Mouse (Mus musculus): ENCODE data around the gene Cd79b.
"Not testable (repeated sequence)": the region's sequence is repeated elsewhere in the genome, so short reads cannot be mapped to it uniquely, and the experiment has no call there.

Gene Cd79b

GRCm38 (mm10) chr11:106314333-106314812 is at the start of gene Cd79b:
Gene Cd79b, minus strand, starts transcription at chr11:106314762.
- DNase-seq (ENCODE audit: low spot score in 2 of 2) = no peak

- DNase-seq (ENCODE audit: low spot score in 2 of 2) = no peak
Measured at GRCm38 (mm10) chr11:106359350-106359749, 44.8 kb upstream of the Cd79b start.

GRCm38 (mm10) chr11:106355382-106356128 is 41.0 kb upstream of the Cd79b start:
- DNase-seq (ENCODE audit: low spot score in 2 of 2) = no peak

- no peak for DNase-seq (ENCODE audit: low spot score in 2 of 2)
Measured at GRCm38 (mm10) chr11:106354181-106354580, 39.6 kb upstream of the Cd79b start.

- no peak for DNase-seq (ENCODE audit: low spot score in 2 of 2)
Measured at GRCm38 (mm10) chr11:106353188-106353587, 38.6 kb upstream of the Cd79b start, which contains the start of gene Scn4a. Gene Scn4a, minus strand, starts transcription at chr11:106353288.

GRCm38 (mm10) chr11:106351941-106352340 is 37.4 kb upstream of the Cd79b start:
- DNase-seq (ENCODE audit: low spot score in 2 of 2) = no peak

GRCm38 (mm10) chr11:106351253-106351652 is 36.7 kb upstream of the Cd79b start:
- DNase-seq (ENCODE audit: low spot score in 2 of 2) = no peak

GRCm38 (mm10) chr11:106350853-106351252 is 36.3 kb upstream of the Cd79b start:
- no peak for DNase-seq (ENCODE audit: low spot score in 2 of 2)

- no peak for DNase-seq (ENCODE audit: low spot score in 2 of 2)
Measured at GRCm38 (mm10) chr11:106349772-106350171, 35.2 kb upstream of the Cd79b start.

GRCm38 (mm10) chr11:106344910-106345309 is 30.3 kb upstream of the Cd79b start:
- DNase-seq (ENCODE audit: low spot score in 2 of 2) = no peak

- no peak for DNase-seq (ENCODE audit: low spot score in 2 of 2)
Measured at GRCm38 (mm10) chr11:106340990-106341520, 26.5 kb upstream of the Cd79b start.

- not testable (repeated sequence) for DNase-seq (ENCODE audit: low spot score in 2 of 2)
Measured at GRCm38 (mm10) chr11:106339323-106339722, 24.8 kb upstream of the Cd79b start.

- DNase-seq (ENCODE audit: low spot score in 2 of 2) = no peak
Measured at GRCm38 (mm10) chr11:106338870-106339269, 24.3 kb upstream of the Cd79b start.

GRCm38 (mm10) chr11:106338029-106338428 is 23.5 kb upstream of the Cd79b start:
- DNase-seq (ENCODE audit: low spot score in 2 of 2) = no peak

GRCm38 (mm10) chr11:106334066-106334465 is 19.5 kb upstream of the Cd79b start:
- DNase-seq (ENCODE audit: low spot score in 2 of 2) = no peak

- no peak for DNase-seq (ENCODE audit: low spot score in 2 of 2)
Measured at GRCm38 (mm10) chr11:106332458-106332857, 17.9 kb upstream of the Cd79b start.

GRCm38 (mm10) chr11:106329682-106330081 is 15.1 kb upstream of the Cd79b start:
- DNase-seq (ENCODE audit: low spot score in 2 of 2) = peak in 1 of 2 experiments; percentile 21

GRCm38 (mm10) chr11:106329128-106329527 is 14.6 kb upstream of the Cd79b start:
- DNase-seq (ENCODE audit: low spot score in 2 of 2) = no peak

- no peak for DNase-seq (ENCODE audit: low spot score in 2 of 2)
Measured at GRCm38 (mm10) chr11:106328521-106328920, 14.0 kb upstream of the Cd79b start.

- no peak for DNase-seq (ENCODE audit: low spot score in 2 of 2)
Measured at GRCm38 (mm10) chr11:106326475-106326874, 11.9 kb upstream of the Cd79b start.

GRCm38 (mm10) chr11:106325566-106326206 is 11.1 kb upstream of the Cd79b start:
- peak in 1 of 2 experiments; percentile 55 for DNase-seq (ENCODE audit: low spot score in 2 of 2)

GRCm38 (mm10) chr11:106324858-106325257 is 10.3 kb upstream of the Cd79b start:
- DNase-seq (ENCODE audit: low spot score in 2 of 2) = no peak
